Mouse (Mus musculus) liver, postnatal 0 days (tissue): ENCODE measurements at regions not wholly inside any gene's neighbourhood (a gene's known extent, or its start where the extent isn't known, plus 50 kb on each side); places are given as distances from the start of the nearest gene placed in this dataset.

Experiments used
- CTCF ChIP-seq: sonication (generic); IDR thresholded peaks from 2 replicates; pipeline ENCODE4 v1.5.1; 2016; ENCODE audit warnings: antibody characterized with exemption, low read depth
- EP300 ChIP-seq: IDR thresholded peaks from 2 replicates; pipeline ENCODE4 v1.6.1; 2016; ENCODE audit warnings: antibody characterized with exemption, low read depth, mild to moderate bottlenecking

GRCm38 (mm10) chr6:148603460-148603859 is 159.3 kb upstream of the Tmtc1 start:
- peak; percentile 98 for TF ChIP-seq EP300
- no peak for TF ChIP-seq CTCF
